Mouse (Mus musculus) heart, embryonic 12.5 days (tissue): ENCODE results near the gene Tspan13. TPM values are rescaled to one million over a fixed set of nuclear protein-coding genes. Genes with fewer than 3 reads are reported as not detected.

ENCODE experiments used
- ATAC-seq: fragments of 200-750 bp; cut with Nextera tagmentation; 2 replicates; pipeline ENCODE4 v1.8.0; 2017; ENCODE audit warnings: moderate TSS enrichment, moderate library complexity; ENCODE audit not compliant: insufficient number of reproducible peaks, low FRiP score
- H3K27ac ChIP-seq: fragments of 300-500 bp; sonication (generic); 2 replicates; pipeline ENCODE4 v1.5.1; 2016; ENCODE audit warnings: mild to moderate bottlenecking, moderate library complexity; ENCODE audit not compliant: poor library complexity, severe bottlenecking
- H3K27me3 ChIP-seq: fragments of 300-500 bp; sonication (generic); replicated peaks from 2 replicates; pipeline ENCODE4 v1.6.1; 2016; ENCODE audit warnings: mild to moderate bottlenecking, moderate library complexity
- H3K36me3 ChIP-seq: fragments of 300-500 bp; sonication (generic); 2 replicates; pipeline ENCODE4 v1.6.1; 2016; ENCODE audit warnings: mild to moderate bottlenecking, moderate library complexity
- H3K4me1 ChIP-seq: fragments of 300-500 bp; sonication (generic); replicated peaks from 2 replicates; pipeline ENCODE4 v1.6.1; 2016; ENCODE audit warnings: mild to moderate bottlenecking
- H3K4me2 ChIP-seq: fragments of 300-500 bp; sonication (generic); 2 replicates; pipeline ENCODE4 v1.6.1; 2016; ENCODE audit warnings: mild to moderate bottlenecking, moderate library complexity
- H3K4me3 ChIP-seq: fragments of 300-500 bp; sonication (generic); 2 replicates; pipeline ENCODE4 v1.5.1; 2016; ENCODE audit warnings: mild to moderate bottlenecking
- H3K9ac ChIP-seq: fragments of 300-500 bp; sonication (generic); 2 replicates; pipeline ENCODE4 v1.6.1; 2016; ENCODE audit warnings: mild to moderate bottlenecking, moderate library complexity
- H3K9me3 ChIP-seq: fragments of 300-500 bp; sonication (generic); replicated peaks from 2 replicates; pipeline ENCODE4 v1.6.1; 2016; ENCODE audit warnings: mild to moderate bottlenecking, moderate library complexity
- whole genome bisulfite sequencing: fragments of 180-500 bp; shearing (Covaris S2); methylation state at CpG from one replicate; pipeline ENCODE4 v1.1.7; 2016; 5-methylcytosine and 5-hydroxymethylcytosine counted together
- polyA plus RNA-seq: library from polyadenylated mRNA; unstranded; fragments of >200 nt; fragmentation: Nextera tagmentation; extraction: Ambion mirVana; gene quantifications from 2 replicates; pipeline ENCODE4 v1.2.1, GENCODE M21; 2016

The Tspan13 gene
- polyA plus RNA-seq, 1 experiment from 2014 or later = 72.7 TPM

DNA sequence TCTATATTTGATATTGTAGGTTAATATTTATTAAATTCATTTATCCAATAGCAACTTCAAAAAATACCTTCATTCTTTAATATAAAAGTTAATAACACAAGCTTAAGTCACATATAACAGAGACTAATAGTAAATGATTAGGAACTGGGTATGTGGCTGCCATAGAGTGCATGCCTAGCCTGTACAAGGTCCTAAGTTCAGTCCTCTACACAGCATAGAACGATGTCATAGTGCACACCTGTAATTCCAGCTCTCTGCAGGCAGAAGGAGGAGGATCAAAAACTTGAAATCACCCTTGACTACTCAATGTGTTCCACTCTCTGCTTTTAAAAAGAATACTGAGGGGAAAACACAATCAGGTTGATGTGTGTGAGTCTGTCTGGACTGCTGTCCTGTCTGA lies 8.0 kb upstream of the Tspan13 start:
- H3K4me1 ChIP-seq = peaks cover 8% of the 10 kb centered on the region

DNA sequence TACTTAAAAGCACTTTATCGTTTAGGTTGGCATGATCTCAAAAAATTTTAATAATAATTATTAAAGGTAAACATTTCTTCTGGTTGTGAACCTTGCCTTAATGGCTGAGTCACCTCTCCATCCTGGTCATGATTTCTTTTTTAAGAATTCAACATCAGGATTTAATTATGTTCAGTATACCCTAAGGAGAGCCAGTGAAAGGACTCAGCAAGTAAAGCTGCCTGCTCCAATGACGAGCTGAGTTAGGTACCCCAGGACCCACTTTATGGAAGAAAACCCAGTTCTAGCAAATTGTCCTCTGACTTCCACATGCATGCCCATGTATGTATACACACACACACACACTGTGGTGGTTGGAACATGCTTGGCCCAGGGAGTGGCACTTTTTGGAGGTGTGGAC lies 5.3 kb upstream of the Tspan13 start:
- WGBS = 84% methylated on average over 2 of the region's 2 CpGs
- no peak for ATAC-seq
- no peak overlapping the region for H3K9ac ChIP-seq
- no peak overlapping the region for H3K27ac ChIP-seq
- no peak overlapping the region for H3K4me3 ChIP-seq
- no peaks in the 10 kb centered on the region for H3K27me3 ChIP-seq
- H3K36me3 ChIP-seq = no peaks in the 10 kb centered on the region
- H3K9me3 ChIP-seq = no peaks in the 10 kb centered on the region
- H3K4me1 ChIP-seq = peaks cover 8% of the 10 kb centered on the region
- H3K4me2 ChIP-seq = no peak overlapping the region

More for the DNA sequence above, 8.0 kb upstream of the Tspan13 start:
- Histone ChIP-seq H3K9ac (no peak overlapping the region), H3K4me3 (no peak overlapping the region), H3K9me3 (no peaks in the 10 kb centered on the region), H3K36me3 (no peaks in the 10 kb centered on the region), H3K27me3 (no peaks in the 10 kb centered on the region), H3K4me2 (no peak overlapping the region), H3K27ac (no peak overlapping the region)
- WGBS = 82% methylated on average over 1 of the region's 1 CpGs
- ATAC-seq = no peak

DNA sequence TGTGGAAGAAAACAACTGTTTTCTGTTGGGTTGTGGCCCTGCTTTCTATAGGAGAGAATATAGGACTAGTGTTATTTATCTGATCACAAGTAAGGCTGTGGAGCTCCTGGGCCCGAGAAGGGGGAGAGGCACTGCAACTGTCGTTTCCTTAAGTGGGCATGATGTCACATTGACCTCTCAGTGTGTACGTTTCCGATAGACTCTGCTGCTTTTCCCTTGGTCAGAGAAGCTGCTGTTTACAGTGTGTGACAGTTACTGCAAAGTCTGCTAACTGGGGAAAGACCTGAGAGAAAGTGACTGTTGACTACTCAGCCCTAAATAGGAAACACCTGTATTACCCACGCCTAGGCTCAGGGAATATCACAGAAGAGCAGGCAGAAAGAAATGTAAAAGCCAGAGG lies 3.9 kb upstream of the Tspan13 start:
- WGBS = 17% methylated on average over 5 of the region's 5 CpGs
- no peak overlapping the region for H3K4me2 ChIP-seq
- no peak for ATAC-seq
- no peak overlapping the region for H3K27ac ChIP-seq
- no peaks in the 10 kb centered on the region for H3K9me3 ChIP-seq
- no peaks in the 10 kb centered on the region for H3K36me3 ChIP-seq
- no peak overlapping the region for H3K4me3 ChIP-seq
- H3K4me1 ChIP-seq = peaks cover 9% of the 10 kb centered on the region
- H3K27me3 ChIP-seq = no peaks in the 10 kb centered on the region
- no peak overlapping the region for H3K9ac ChIP-seq

DNA sequence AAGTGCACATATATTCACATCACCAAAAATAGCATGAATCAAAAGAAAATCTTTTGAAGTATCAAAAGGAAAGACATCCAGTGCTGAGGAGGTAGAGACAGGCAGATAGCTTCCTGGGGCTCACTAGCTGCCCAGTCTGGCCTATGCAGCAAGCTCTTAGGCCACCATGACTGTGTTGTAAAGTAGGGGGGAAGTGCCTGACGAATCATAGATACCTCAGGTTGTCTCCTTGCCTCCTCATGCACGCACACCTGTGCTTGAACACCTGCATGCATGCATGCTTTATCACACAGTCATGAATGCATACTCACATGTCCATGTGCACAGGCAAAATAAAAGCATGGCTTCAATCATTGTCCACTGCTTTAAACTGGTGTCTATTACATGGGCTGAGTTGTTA lies 2.4 kb upstream of the Tspan13 start:
- H3K27me3 ChIP-seq = no peaks in the 10 kb centered on the region
- H3K4me3 ChIP-seq = no peak overlapping the region
- no peak overlapping the region for H3K27ac ChIP-seq
- WGBS = 73% methylated on average over 2 of the region's 2 CpGs
- no peaks in the 10 kb centered on the region for H3K9me3 ChIP-seq
- no peak overlapping the region for H3K9ac ChIP-seq
- H3K36me3 ChIP-seq = no peaks in the 10 kb centered on the region
- H3K4me2 ChIP-seq = no peak overlapping the region
- peaks cover 18% of the 10 kb centered on the region for H3K4me1 ChIP-seq
- no peak for ATAC-seq

- no peaks in the 10 kb centered on the region for H3K9me3 ChIP-seq
- ATAC-seq = peak; percentile 71
- H3K4me2 ChIP-seq = peak overlapping the region; percentile 73
- no peaks in the 10 kb centered on the region for H3K27me3 ChIP-seq
- no peaks in the 10 kb centered on the region for H3K36me3 ChIP-seq
- 0 out of 2 replicates have a peak overlapping the region, but pooled peaks have one; percentile 14 for H3K27ac ChIP-seq
- H3K9ac ChIP-seq = peak overlapping the region; percentile 90
- peak overlapping the region; percentile 90 for H3K4me3 ChIP-seq
- H3K4me1 ChIP-seq = peaks cover 21% of the 10 kb centered on the region
- WGBS = under 1% methylated on average over 50 of the region's 50 CpGs
These were observed 475 bp downstream of the Tspan13 start for GRCm38 (mm10) chr12:36041703-36042347.

DNA sequence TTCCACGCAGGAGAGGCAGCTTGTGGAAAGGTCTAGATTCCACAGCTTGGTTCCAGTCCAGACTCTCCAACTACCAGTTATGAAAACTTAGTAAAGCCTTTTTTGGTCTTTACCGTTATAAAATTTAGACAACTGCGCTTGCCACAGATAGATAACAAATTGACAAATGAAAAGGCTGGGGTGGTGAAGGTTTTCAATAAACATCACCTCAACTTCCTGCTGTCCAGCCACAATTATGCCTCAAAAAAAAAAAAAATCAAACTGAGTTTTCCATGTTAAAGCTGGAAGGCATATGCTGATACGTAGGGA lies 1.1 kb downstream of the Tspan13 start:
- H3K9ac ChIP-seq = peak overlapping the region; percentile 36; the same call in 1 of the 2 replicates
- WGBS = 36% methylated on average over 4 of the region's 4 CpGs

GRCm38 (mm10) chr12:36040571-36041280 lies 1.6 kb downstream of the Tspan13 start:
- H3K4me1 ChIP-seq = peaks cover 13% of the 10 kb centered on the region
- no peak overlapping the region; the same call in 1 of the 2 replicates for H3K27ac ChIP-seq
- H3K36me3 ChIP-seq = no peaks in the 10 kb centered on the region
- peak overlapping the region; percentile 36; the same call in 1 of the 2 replicates for H3K9ac ChIP-seq
- H3K9me3 ChIP-seq = no peaks in the 10 kb centered on the region
- H3K4me2 ChIP-seq = peak overlapping the region; percentile 73
- no peaks in the 10 kb centered on the region for H3K27me3 ChIP-seq
- WGBS = 59% methylated on average over 10 of the region's 10 CpGs
- H3K4me3 ChIP-seq = peak overlapping the region; percentile 90
- no peak for ATAC-seq

More for the DNA sequence above, 1.1 kb downstream of the Tspan13 start:
- Histone ChIP-seq H3K9me3 (no peaks in the 10 kb centered on the region), H3K27me3 (no peaks in the 10 kb centered on the region), H3K4me3 (peak overlapping the region; percentile 90), H3K36me3 (no peaks in the 10 kb centered on the region), H3K4me1 (peaks cover 17% of the 10 kb centered on the region), H3K4me2 (peak overlapping the region; percentile 73), H3K27ac (no peak overlapping the region; the same call in 1 of the 2 replicates)
- ATAC-seq = no peak

GRCm38 (mm10) chr12:36039541-36040084 lies 2.7 kb downstream of the Tspan13 start:
- ATAC-seq = no peak
- Histone ChIP-seq H3K9me3 (no peaks in the 10 kb centered on the region), H3K4me2 (peak overlapping the region; percentile 31), H3K36me3 (no peaks in the 10 kb centered on the region), H3K9ac (no peak overlapping the region), H3K27ac (peak overlapping the region; percentile 64; the same call in 1 of the 2 replicates), H3K27me3 (no peaks in the 10 kb centered on the region), H3K4me3 (no peak overlapping the region), H3K4me1 (peaks cover 13% of the 10 kb centered on the region)
- 56% methylated on average over 9 of the region's 9 CpGs for WGBS

DNA sequence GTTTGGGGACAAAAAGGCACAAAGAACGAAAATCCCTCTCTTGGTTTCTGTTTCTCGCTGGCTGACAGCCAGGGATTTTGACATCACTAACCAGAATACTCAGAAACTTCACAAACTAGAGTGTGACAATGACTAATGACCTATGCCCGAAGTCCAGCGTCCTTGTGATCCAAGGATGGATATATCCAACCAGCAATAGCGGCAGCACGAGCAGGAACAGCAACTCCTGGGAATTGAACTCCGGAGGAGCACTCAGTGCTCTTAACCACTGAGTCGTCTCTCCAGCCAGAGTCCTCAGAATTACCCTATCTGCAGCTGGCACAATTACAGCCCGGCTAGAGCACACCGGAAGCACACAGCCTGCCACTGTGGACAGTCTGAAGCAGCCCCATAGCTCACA lies 5.5 kb downstream of the Tspan13 start:
- H3K9me3 ChIP-seq = no peaks in the 10 kb centered on the region
- no peaks in the 10 kb centered on the region for H3K27me3 ChIP-seq
- no peaks in the 10 kb centered on the region; the same call in 1 of the 2 replicates for H3K36me3 ChIP-seq
- 72% methylated on average over 10 of the region's 10 CpGs for WGBS
- no peak overlapping the region for H3K4me2 ChIP-seq
- no peak overlapping the region for H3K27ac ChIP-seq
- no peak for ATAC-seq
- H3K4me1 ChIP-seq = peaks cover 16% of the 10 kb centered on the region
- no peak overlapping the region for H3K4me3 ChIP-seq
- no peak overlapping the region for H3K9ac ChIP-seq

GRCm38 (mm10) chr12:36036121-36036520 lies 6.2 kb downstream of the Tspan13 start:
- no peaks in the 10 kb centered on the region; the same call in 1 of the 2 replicates for H3K36me3 ChIP-seq
- no peak overlapping the region for H3K4me2 ChIP-seq
- no peak overlapping the region for H3K27ac ChIP-seq
- 93% methylated on average over 7 of the region's 7 CpGs for WGBS
- H3K4me1 ChIP-seq = peaks cover 16% of the 10 kb centered on the region
- no peaks in the 10 kb centered on the region for H3K9me3 ChIP-seq
- no peaks in the 10 kb centered on the region for H3K27me3 ChIP-seq
- ATAC-seq = no peak
- no peak overlapping the region for H3K4me3 ChIP-seq
- no peak overlapping the region for H3K9ac ChIP-seq

DNA sequence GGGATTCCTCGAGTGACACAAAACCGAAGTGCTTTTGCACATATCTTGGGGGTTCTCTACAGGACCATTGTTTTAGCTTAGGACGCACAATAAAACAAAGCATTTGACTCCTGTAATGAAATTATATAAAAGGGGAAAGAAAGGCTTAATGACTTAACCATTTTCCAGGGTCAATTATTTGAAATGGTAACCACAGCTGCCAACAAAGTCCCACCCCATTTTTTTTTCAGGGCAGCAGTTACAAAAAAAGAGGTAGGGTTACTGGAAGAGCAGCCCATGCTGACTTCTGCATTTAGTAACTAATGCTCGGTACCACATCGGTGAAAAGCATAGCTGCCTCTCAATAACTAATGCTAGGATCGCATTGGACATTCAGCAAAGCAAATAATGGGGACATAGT lies 6.8 kb downstream of the Tspan13 start:
- Histone ChIP-seq H3K9ac (no peak overlapping the region), H3K9me3 (no peaks in the 10 kb centered on the region), H3K36me3 (no peaks in the 10 kb centered on the region; the same call in 1 of the 2 replicates), H3K27ac (no peak overlapping the region), H3K4me3 (no peak overlapping the region), H3K27me3 (no peaks in the 10 kb centered on the region), H3K4me1 (peaks cover 16% of the 10 kb centered on the region), H3K4me2 (no peak overlapping the region)
- 86% methylated on average over 6 of the region's 6 CpGs for WGBS
- ATAC-seq = no peak
